Mouse (Mus musculus) lung, embryonic 16.5 days (tissue): Measurements from ENCODE around the gene Klhl18. TPM values are rescaled to one million over a fixed set of nuclear protein-coding genes. Genes with fewer than 3 reads are reported as not detected.
"Not testable (repeated sequence)": the region's sequence is repeated elsewhere in the genome, so short reads cannot be mapped to it uniquely, and the experiment has no call there.

ENCODE experiments used
- ATAC-seq: fragments of 200-750 bp; cut with Nextera tagmentation; 2 replicates; pipeline ENCODE4 v1.8.0; 2017; ENCODE audit warnings: low read depth, mild to moderate bottlenecking, moderate library complexity
- H3K27ac ChIP-seq: fragments of 300-500 bp; sonication (generic); 2 replicates; pipeline ENCODE4 v1.5.1; 2014; ENCODE audit warnings: mild to moderate bottlenecking, control low read depth, low read length
- H3K27me3 ChIP-seq: fragments of 300-500 bp; sonication (generic); 2 replicates; pipeline ENCODE4 v1.6.1; 2014; ENCODE audit warnings: low read depth, low read length, mixed read lengths; ENCODE audit not compliant: control insufficient read depth, insufficient read depth
- H3K36me3 ChIP-seq: fragments of 300-500 bp; sonication (generic); 2 replicates; pipeline ENCODE4 v1.6.1; 2014; ENCODE audit warnings: low read length; ENCODE audit not compliant: control insufficient read depth, insufficient read depth
- H3K4me1 ChIP-seq: fragments of 300-500 bp; sonication (generic); replicated peaks from 2 replicates; pipeline ENCODE4 v1.6.1; 2014; ENCODE audit warnings: low read length, mixed read lengths; ENCODE audit not compliant: control insufficient read depth, insufficient read depth
- H3K4me2 ChIP-seq: fragments of 300-500 bp; sonication (generic); 2 replicates; pipeline ENCODE4 v1.6.1; 2014; ENCODE audit warnings: low read depth, low read length, control low read depth
- H3K4me3 ChIP-seq: fragments of 300-500 bp; sonication (generic); 2 replicates; pipeline ENCODE4 v1.5.1; 2014; ENCODE audit warnings: mild to moderate bottlenecking, low read length, control low read depth
- H3K9ac ChIP-seq: fragments of 300-500 bp; sonication (generic); 2 replicates; pipeline ENCODE4 v1.6.1; 2014; ENCODE audit warnings: low read length, control low read depth
- H3K9me3 ChIP-seq: fragments of 300-500 bp; sonication (generic); 2 replicates; pipeline ENCODE4 v1.6.1; 2016; ENCODE audit warnings: low read length; ENCODE audit not compliant: control insufficient read depth
- WGBS: fragments of 180-500 bp; shearing (Covaris S2); extraction: QIAGEN DNeasy Blood & Tissue Kit; methylation state at CpG from one replicate; pipeline ENCODE4 v1.1.7; 2014; 5-methylcytosine and 5-hydroxymethylcytosine counted together
- polyA plus RNA-seq: library from polyadenylated mRNA; unstranded; fragments of >200 nt; fragmentation: Nextera tagmentation; extraction: Ambion mirVana; gene quantifications from 2 replicates; pipeline ENCODE4 v1.2.1, GENCODE M21; 2015

Gene Klhl18
- polyA plus RNA-seq, 1 experiment from 2014 or later = 10.8 TPM

- Histone ChIP-seq H3K27ac (no peak overlapping the region), H3K27me3 (no peaks in the 10 kb centered on the region), H3K36me3 (peaks cover 24% of the 10 kb centered on the region; the same call in 1 of the 2 replicates), H3K4me3 (0 out of 2 replicates have a peak overlapping the region, but pooled peaks have one; percentile 6), H3K4me1 (no peaks in the 10 kb centered on the region; the same call in 1 of the 2 replicates), H3K9ac (peak overlapping the region; percentile 15; the same call in 1 of the 2 replicates), H3K9me3 (no peaks in the 10 kb centered on the region), H3K4me2 (peak overlapping the region; percentile 32)
- peak; percentile 61 for ATAC-seq
- WGBS = 24% methylated on average over 21 of the region's 21 CpGs
These were observed 95.8 kb downstream of the Klhl18 start for GRCm38 (mm10) chr9:110380662-110381061.

- Histone ChIP-seq H3K9ac (no peak overlapping the region), H3K4me3 (no peak overlapping the region), H3K4me1 (no peaks in the 10 kb centered on the region; the same call in 1 of the 2 replicates), H3K9me3 (no peaks in the 10 kb centered on the region), H3K4me2 (no peak overlapping the region), H3K27me3 (no peaks in the 10 kb centered on the region), H3K36me3 (peaks cover 13% of the 10 kb centered on the region; the same call in 1 of the 2 replicates), H3K27ac (no peak overlapping the region)
- 93% methylated on average over 8 of the region's 8 CpGs for WGBS
- no peak for ATAC-seq
These were observed 97.1 kb downstream of the Klhl18 start for GRCm38 (mm10) chr9:110379361-110379760.

GRCm38 (mm10) chr9:110377655-110378054 is 98.8 kb downstream of the Klhl18 start:
- not testable (repeated sequence) for H3K9ac ChIP-seq, H3K4me2 ChIP-seq, H3K9me3 ChIP-seq, H3K4me1 ChIP-seq, H3K27me3 ChIP-seq, ATAC-seq, H3K27ac ChIP-seq, H3K4me3 ChIP-seq
- peaks cover 16% of the 10 kb centered on the region; the same call in 1 of the 2 replicates for H3K36me3 ChIP-seq
- WGBS = 81% methylated on average over 15 of the region's 15 CpGs

Other genes with a start within 250 kb of the Klhl18 start
- 1.9 and 3.0 TPM in 2 replicates for gene Cspg5, start 232.9 kb downstream of the Klhl18 start, polyA plus RNA-seq
- 24.1 and 27.0 TPM in 2 replicates for gene Elp6, start 171.5 kb downstream of the Klhl18 start, polyA plus RNA-seq
- gene Scap, start 143.4 kb downstream of the Klhl18 start, polyA plus RNA-seq = 24.6 and 26.2 TPM in 2 replicates
- gene Ptpn23, start 68.5 kb downstream of the Klhl18 start, polyA plus RNA-seq = 12.2 and 13.5 TPM in 2 replicates
- 3.3 and 10.2 TPM in 2 replicates for gene Ngp, start 56.9 kb downstream of the Klhl18 start, polyA plus RNA-seq
- 2.5 and 3.4 TPM in 2 replicates for gene Kif9, start 264 bp upstream of the Klhl18 start, polyA plus RNA-seq
- gene Setd2, start 55.9 kb upstream of the Klhl18 start, polyA plus RNA-seq = 31.7 and 33.1 TPM in 2 replicates
- 47.4 and 49.8 TPM in 2 replicates for gene Nradd, start 147.8 kb upstream of the Klhl18 start, polyA plus RNA-seq
- gene Nbeal2, start 177.5 kb upstream of the Klhl18 start, polyA plus RNA-seq = 5.0 and 6.9 TPM in 2 replicates
- gene Ccdc12, start 179.8 kb upstream of the Klhl18 start, polyA plus RNA-seq = 160 and 167 TPM in 2 replicates